Mouse (Mus musculus) heart, embryonic 14.5 days (tissue): ENCODE measurements around the gene Ptgds. TPM values are rescaled to one million over a fixed set of nuclear protein-coding genes. Genes with fewer than 3 reads are reported as not detected.

Experiments used
- ATAC-seq: fragments of 200-750 bp; cut with Nextera tagmentation; 2 replicates; pipeline ENCODE4 v1.8.0; 2017; ENCODE audit warnings: low read depth, moderate TSS enrichment; ENCODE audit not compliant: insufficient number of reproducible peaks, insufficient read depth, low FRiP score
- H3K27ac ChIP-seq, 2 experiments: fragments of 200-500 bp in 1 of 2; fragments of 300-500 bp in 1 of 2; sonication (generic) in 1 of 2; replicated peaks in 1 of 2; 2 replicates each; pipeline ENCODE4 v1.5.1; 2012 to 2014; ENCODE audit warnings: low read depth in 2 of 2, low read length in 2 of 2, control low read depth in 1 of 2, mild to moderate bottlenecking in 1 of 2, mixed read lengths in 1 of 2; ENCODE audit not compliant: control insufficient read depth in 1 of 2, insufficient read depth in 1 of 2
- H3K27me3 ChIP-seq: fragments of 300-500 bp; sonication (generic); 2 replicates; pipeline ENCODE4 v1.6.1; 2014; ENCODE audit warnings: mild to moderate bottlenecking, low read length, control low read depth; ENCODE audit not compliant: control insufficient read depth, insufficient read depth
- H3K36me3 ChIP-seq: fragments of 300-500 bp; sonication (generic); 2 replicates; pipeline ENCODE4 v1.6.1; 2014; ENCODE audit warnings: mild to moderate bottlenecking, control low read depth, low read length, mixed read lengths; ENCODE audit not compliant: control insufficient read depth, insufficient read depth
- H3K4me1 ChIP-seq, 2 experiments: fragments of 200-500 bp in 1 of 2; fragments of 300-500 bp in 1 of 2; sonication (generic) in 1 of 2; 2 replicates each; pipeline ENCODE4 v1.6.1; 2012 to 2014; ENCODE audit warnings: low read length in 2 of 2, control low read depth in 1 of 2, mixed read lengths in 1 of 2; ENCODE audit not compliant: control insufficient read depth in 2 of 2, insufficient read depth in 2 of 2
- H3K4me2 ChIP-seq: fragments of 300-500 bp; sonication (generic); 2 replicates; pipeline ENCODE4 v1.6.1; 2014; ENCODE audit warnings: mild to moderate bottlenecking, low read length
- H3K4me3 ChIP-seq, 2 experiments: fragments of 200-500 bp in 1 of 2; fragments of 300-500 bp in 1 of 2; sonication (generic) in 1 of 2; 2 replicates each; pipeline ENCODE4 v1.5.1; 2012 to 2014; ENCODE audit warnings: low read length in 2 of 2, mild to moderate bottlenecking in 2 of 2, control low read depth in 1 of 2, low read depth in 1 of 2, moderate library complexity in 1 of 2; ENCODE audit not compliant: control insufficient read depth in 1 of 2, insufficient read depth in 1 of 2
- H3K9ac ChIP-seq: fragments of 300-500 bp; sonication (generic); 2 replicates; pipeline ENCODE4 v1.6.1; 2014; ENCODE audit warnings: mild to moderate bottlenecking, low read length
- H3K9me3 ChIP-seq: fragments of 300-500 bp; sonication (generic); 2 replicates; pipeline ENCODE4 v1.6.1; 2016; ENCODE audit warnings: low read length, control low read depth; ENCODE audit not compliant: control insufficient read depth
- WGBS: fragments of 180-500 bp; shearing (Covaris S2); extraction: QIAGEN DNeasy Blood & Tissue Kit; methylation state at CpG from one replicate; pipeline ENCODE4 v1.1.7; 2014; 5-methylcytosine and 5-hydroxymethylcytosine counted together
- polyA plus RNA-seq: library from polyadenylated mRNA; unstranded; fragments of >200 nt; fragmentation: Nextera tagmentation; extraction: Ambion mirVana; gene quantifications from 2 replicates; pipeline ENCODE4 v1.2.1, GENCODE M21; 2014

Ptgds gene
- polyA plus RNA-seq, 1 experiment from 2014 or later: 98.5 TPM

GRCm38 (mm10) chr2:25434292-25434691 lies 35.6 kb downstream of the Ptgds start:
- no peak overlapping the region for H3K4me3 ChIP-seq
- no peak for ATAC-seq
- H3K9me3 ChIP-seq: no peaks in the 10 kb centered on the region
- no peak overlapping the region for H3K9ac ChIP-seq
- H3K27ac ChIP-seq: no peak overlapping the region
- WGBS: 84% methylated on average over 8 of the region's 8 CpGs
- peaks cover 0 to 2% of the 10 kb centered on the region in 2 experiments; a peak in 2 of 4 replicates for H3K4me1 ChIP-seq
- H3K4me2 ChIP-seq: no peak overlapping the region
- H3K27me3 ChIP-seq: peaks cover 17% of the 10 kb centered on the region; the same call in 1 of the 2 replicates
- H3K36me3 ChIP-seq: 0 out of 2 replicates have a peak, but pooled peaks cover 6% of the 10 kb centered on the region

GRCm38 (mm10) chr2:25433101-25433500 lies 36.7 kb downstream of the Ptgds start:
- no peaks in the 10 kb centered on the region for H3K36me3 ChIP-seq
- 83% methylated on average over 17 of the region's 17 CpGs for WGBS
- H3K27me3 ChIP-seq: peaks cover 17% of the 10 kb centered on the region; the same call in 1 of the 2 replicates
- peaks cover 4% of the 10 kb centered on the region in 2 experiments; a peak in 2 of 4 replicates for H3K4me1 ChIP-seq
- ATAC-seq: no peak
- H3K27ac ChIP-seq: no peak overlapping the region
- no peaks in the 10 kb centered on the region for H3K9me3 ChIP-seq
- H3K9ac ChIP-seq: no peak overlapping the region
- H3K4me3 ChIP-seq: no peak overlapping the region
- H3K4me2 ChIP-seq: no peak overlapping the region

GRCm38 (mm10) chr2:25432326-25433098 lies 37.3 kb downstream of the Ptgds start:
- Histone ChIP-seq H3K27ac (no peak overlapping the region), H3K4me2 (no peak overlapping the region), H3K4me1 (peaks cover 4% of the 10 kb centered on the region in 2 experiments; a peak in 2 of 4 replicates), H3K9me3 (no peaks in the 10 kb centered on the region), H3K4me3 (no peak overlapping the region), H3K9ac (no peak overlapping the region), H3K36me3 (no peaks in the 10 kb centered on the region), H3K27me3 (peaks cover 17% of the 10 kb centered on the region; the same call in 1 of the 2 replicates)
- ATAC-seq: no peak
- 71% methylated on average over 11 of the region's 11 CpGs for WGBS

GRCm38 (mm10) chr2:25431308-25431855 lies 38.5 kb downstream of the Ptgds start:
- 78% methylated on average over 6 of the region's 6 CpGs for WGBS
- no peaks in the 10 kb centered on the region for H3K9me3 ChIP-seq
- H3K4me2 ChIP-seq: no peak overlapping the region
- no peaks in the 10 kb centered on the region for H3K36me3 ChIP-seq
- no peak overlapping the region for H3K27ac ChIP-seq
- no peak overlapping the region for H3K4me3 ChIP-seq
- no peak overlapping the region for H3K9ac ChIP-seq
- H3K4me1 ChIP-seq: peaks cover 4% of the 10 kb centered on the region in 2 experiments; a peak in 2 of 4 replicates
- peaks cover 21% of the 10 kb centered on the region for H3K27me3 ChIP-seq
- no peak for ATAC-seq

GRCm38 (mm10) chr2:25430395-25431233 lies 39.2 kb downstream of the Ptgds start:
- H3K4me1 ChIP-seq: peaks cover 4% of the 10 kb centered on the region in 2 experiments; a peak in 2 of 4 replicates
- H3K27me3 ChIP-seq: peaks cover 29% of the 10 kb centered on the region
- H3K27ac ChIP-seq: no peak overlapping the region
- 73% methylated on average over 17 of the region's 17 CpGs for WGBS
- no peak for ATAC-seq
- H3K4me2 ChIP-seq: no peak overlapping the region
- H3K9me3 ChIP-seq: no peaks in the 10 kb centered on the region
- H3K4me3 ChIP-seq: no peak overlapping the region
- H3K9ac ChIP-seq: no peak overlapping the region
- no peaks in the 10 kb centered on the region for H3K36me3 ChIP-seq

- Histone ChIP-seq H3K27me3 (peaks cover 39% of the 10 kb centered on the region), H3K4me1 (peaks cover 4% of the 10 kb centered on the region in 2 experiments; a peak in 2 of 4 replicates), H3K36me3 (no peaks in the 10 kb centered on the region), H3K9me3 (no peaks in the 10 kb centered on the region), H3K4me3 (peak overlapping the region; percentile 68 to 83; a peak in 2 of 4 replicates), H3K27ac (no peak overlapping the region), H3K4me2 (peak overlapping the region; percentile 97), H3K9ac (peak overlapping the region; percentile 21; the same call in 1 of the 2 replicates)
- WGBS: 72% methylated on average over 5 of the region's 5 CpGs
- ATAC-seq: no peak
Measured at GRCm38 (mm10) chr2:25429435-25430180, 40.2 kb downstream of the Ptgds start.
